Mouse (Mus musculus) MEL (cell line): Measurements from ENCODE around the gene Tekt4. TPM values are rescaled to one million over a fixed set of nuclear protein-coding genes. Genes with fewer than 3 reads are reported as not detected.

ENCODE experiments used
- DNase-seq: peaks from one replicate; pipeline ENCODE4 v3.0.0; 2011; ENCODE audit warnings: low read depth, low spot score
- H3K27ac ChIP-seq: 2 replicates; pipeline ENCODE4 v1.5.1; 2012; ENCODE audit warnings: low read depth, mild to moderate bottlenecking, control low read depth, low read length, moderate library complexity; ENCODE audit not compliant: control insufficient read depth
- H3K27me3 ChIP-seq, 2 experiments: fragments of 150-350 bp in 1 of 2; sonication (generic) in 1 of 2; 2 replicates each; pipeline ENCODE4 v1.6.1; 2012; ENCODE audit warnings: low read length in 2 of 2, mild to moderate bottlenecking in 2 of 2, improper control_type of control experiment in 1 of 2, moderate library complexity in 1 of 2; ENCODE audit not compliant: insufficient read depth in 2 of 2, control insufficient read depth in 1 of 2
- H3K36me3 ChIP-seq, 2 experiments: 2 replicates each; pipeline ENCODE4 v1.6.1; 2012 to 2014; ENCODE audit warnings: low read length in 2 of 2, improper control_type of control experiment in 1 of 2, inconsistent platforms in 1 of 2, mild to moderate bottlenecking in 1 of 2; ENCODE audit not compliant: insufficient read depth in 2 of 2, control insufficient read depth in 1 of 2
- H3K4me1 ChIP-seq, 2 experiments: fragments of 150-350 bp in 1 of 2; sonication (generic) in 1 of 2; 2 replicates each; pipeline ENCODE4 v1.6.1; 2012; ENCODE audit warnings: low read length in 2 of 2, improper control_type of control experiment in 1 of 2, mild to moderate bottlenecking in 1 of 2; ENCODE audit not compliant: insufficient read depth in 2 of 2, control insufficient read depth in 1 of 2
- H3K4me3 ChIP-seq, 2 experiments: fragments of 150-350 bp in 1 of 2; sonication (generic) in 1 of 2; 2 replicates each; pipeline ENCODE4 v1.5.1; 2012; ENCODE audit warnings: low read depth in 2 of 2, low read length in 2 of 2, mild to moderate bottlenecking in 2 of 2, moderate library complexity in 2 of 2, control low read depth in 1 of 2, improper control_type of control experiment in 1 of 2; ENCODE audit not compliant: control insufficient read depth in 1 of 2, insufficient read depth in 1 of 2
- H3K79me2 ChIP-seq: 2 replicates; pipeline ENCODE4 v1.6.1; 2012; ENCODE audit warnings: mild to moderate bottlenecking, low read length, moderate library complexity; ENCODE audit not compliant: control insufficient read depth, poor library complexity, insufficient read depth
- H3K9ac ChIP-seq: 2 replicates; pipeline ENCODE4 v1.6.1; 2012; ENCODE audit warnings: low read depth, mild to moderate bottlenecking, control low read depth, low read length, moderate library complexity; ENCODE audit not compliant: control insufficient read depth, poor library complexity, severe bottlenecking
- H3K9me3 ChIP-seq: fragments of 150-350 bp; sonication (generic); replicated peaks from 2 replicates; pipeline ENCODE4 v1.6.1; 2012; ENCODE audit warnings: mild to moderate bottlenecking, low read length, improper control_type of control experiment, moderate library complexity; ENCODE audit not compliant: insufficient read depth
- CHD1 ChIP-seq: IDR thresholded peaks from 2 replicates; pipeline ENCODE4 v1.6.1; 2012; ENCODE audit warnings: low read depth, mild to moderate bottlenecking, inconsistent platforms, low read length, improper control_type of control experiment
- CHD2 ChIP-seq: IDR thresholded peaks from 2 replicates; pipeline ENCODE4 v1.6.1; 2011; ENCODE audit warnings: low read length, improper control_type of control experiment
- CTCF ChIP-seq, 3 experiments: IDR thresholded peaks in 2 of 3; conservative IDR thresholded peaks in 1 of 3; 2 replicates each; pipeline ENCODE4 v1.5.1; 2011 to 2012; ENCODE audit warnings: low read length in 3 of 3, low read depth in 2 of 3, mild to moderate bottlenecking in 2 of 3, improper control_type of control experiment in 1 of 3, inconsistent platforms in 1 of 3, mixed read lengths in 1 of 3, moderate library complexity in 1 of 3; ENCODE audit not compliant: control insufficient read depth in 1 of 3, insufficient read depth in 1 of 3, poor library complexity in 1 of 3, severe bottlenecking in 1 of 3
- ELF1 ChIP-seq: IDR thresholded peaks from 2 replicates; pipeline ENCODE4 v1.6.1; 2014; ENCODE audit warnings: low read depth, mild to moderate bottlenecking, inconsistent platforms, low read length, improper control_type of control experiment, moderate library complexity
- ETS1 ChIP-seq: IDR thresholded peaks from 2 replicates; pipeline ENCODE4 v1.6.1; 2012; ENCODE audit warnings: low read depth, mild to moderate bottlenecking, inconsistent platforms, low read length, improper control_type of control experiment, moderate library complexity
- GABPA ChIP-seq: IDR thresholded peaks from 2 replicates; pipeline ENCODE4 v1.6.1; 2012; ENCODE audit warnings: low read depth, mild to moderate bottlenecking, inconsistent platforms, low read length, improper control_type of control experiment, moderate library complexity
- HCFC1 ChIP-seq: IDR thresholded peaks from 2 replicates; pipeline ENCODE4 v1.6.1; 2012; ENCODE audit warnings: low read depth, mild to moderate bottlenecking, inconsistent platforms, low read length, improper control_type of control experiment, moderate library complexity
- JUND ChIP-seq: IDR thresholded peaks from 2 replicates; pipeline ENCODE4 v1.6.1; 2011; ENCODE audit warnings: low read depth, mild to moderate bottlenecking, improper control_type of control experiment, low read length
- MAFK ChIP-seq: IDR thresholded peaks from 2 replicates; pipeline ENCODE4 v1.6.1; 2011; ENCODE audit warnings: low read depth, mild to moderate bottlenecking, low read length, improper control_type of control experiment, borderline replicate concordance
- MEF2A ChIP-seq: IDR thresholded peaks from 2 replicates; pipeline ENCODE4 v1.6.1; 2014; ENCODE audit warnings: low read depth, mild to moderate bottlenecking, inconsistent platforms, low read length, improper control_type of control experiment; ENCODE audit not compliant: poor library complexity, insufficient replicate concordance, severe bottlenecking; ENCODE audit errors: extremely low read depth
- MXI1 ChIP-seq: IDR thresholded peaks from 2 replicates; pipeline ENCODE4 v1.6.1; 2011; ENCODE audit warnings: mild to moderate bottlenecking, low read depth, low read length, improper control_type of control experiment
- MYB ChIP-seq: IDR thresholded peaks from 2 replicates; pipeline ENCODE4 v1.6.1; 2011; ENCODE audit warnings: mild to moderate bottlenecking, low read depth, low read length, improper control_type of control experiment
- MYC ChIP-seq: IDR thresholded peaks from 2 replicates; pipeline ENCODE4 v1.6.1; 2011; ENCODE audit warnings: low read depth, mild to moderate bottlenecking, low read length, improper control_type of control experiment, moderate library complexity
- NELFE ChIP-seq: IDR thresholded peaks from 2 replicates; pipeline ENCODE4 v1.6.1; 2011; ENCODE audit warnings: low read depth, low read length, improper control_type of control experiment
- NRF1 ChIP-seq: IDR thresholded peaks from 2 replicates; pipeline ENCODE4 v1.6.1; 2014; ENCODE audit warnings: low read depth, mild to moderate bottlenecking, inconsistent platforms, low read length, improper control_type of control experiment, moderate library complexity; ENCODE audit not compliant: poor library complexity, insufficient read depth, severe bottlenecking
- POLR2AphosphoS2 ChIP-seq: IDR thresholded peaks from 2 replicates; pipeline ENCODE4 v1.6.1; 2011; ENCODE audit warnings: low read length, improper control_type of control experiment
- SMC3 ChIP-seq: IDR thresholded peaks from 2 replicates; pipeline ENCODE4 v1.6.1; 2011; ENCODE audit warnings: low read depth, low read length, improper control_type of control experiment
- TAL1 ChIP-seq: IDR thresholded peaks from 2 replicates; pipeline ENCODE4 v1.6.1; 2012; ENCODE audit warnings: mild to moderate bottlenecking, inconsistent platforms, low read length, moderate library complexity, mixed read lengths
- TCF12 ChIP-seq: IDR thresholded peaks from 2 replicates; pipeline ENCODE4 v1.6.1; 2014; ENCODE audit warnings: low read depth, mild to moderate bottlenecking, inconsistent platforms, low read length, improper control_type of control experiment, moderate library complexity
- UBTF ChIP-seq: IDR thresholded peaks from 2 replicates; pipeline ENCODE4 v1.6.1; 2012; ENCODE audit warnings: low read depth, mild to moderate bottlenecking, inconsistent platforms, low read length, improper control_type of control experiment, moderate library complexity, borderline replicate concordance; ENCODE audit not compliant: insufficient read depth
- ZNF384 ChIP-seq: IDR thresholded peaks from 2 replicates; pipeline ENCODE4 v1.6.1; 2012; ENCODE audit warnings: low read depth, mild to moderate bottlenecking, inconsistent platforms, low read length, improper control_type of control experiment
- polyA plus RNA-seq, 2 experiments: library from polyadenylated mRNA; stranded (reverse) in 1 of 2; unstranded in 1 of 2; fragments of >175 nt in 1 of 2; fragments of >200 nt in 1 of 2; gene quantifications; 2 replicates each; pipeline versions ENCODE4 v1.2.1 to v1.2.4; 2012; ENCODE audit warnings: low replicate concordance in 2 of 2, low read depth in 1 of 2; ENCODE audit not compliant: insufficient read length in 2 of 2, insufficient read depth in 1 of 2, missing spikeins in 1 of 2
- total RNA-seq: library from RNA; depleted of rRNA; stranded (reverse); fragments of 300-350 nt; gene quantifications from 2 replicates; pipeline ENCODE4 v1.2.3, GENCODE M21; 2012; rRNA removed

Gene Tekt4
- total RNA-seq, result not detected in 2 replicates
- not detected for polyA plus RNA-seq

DNA sequence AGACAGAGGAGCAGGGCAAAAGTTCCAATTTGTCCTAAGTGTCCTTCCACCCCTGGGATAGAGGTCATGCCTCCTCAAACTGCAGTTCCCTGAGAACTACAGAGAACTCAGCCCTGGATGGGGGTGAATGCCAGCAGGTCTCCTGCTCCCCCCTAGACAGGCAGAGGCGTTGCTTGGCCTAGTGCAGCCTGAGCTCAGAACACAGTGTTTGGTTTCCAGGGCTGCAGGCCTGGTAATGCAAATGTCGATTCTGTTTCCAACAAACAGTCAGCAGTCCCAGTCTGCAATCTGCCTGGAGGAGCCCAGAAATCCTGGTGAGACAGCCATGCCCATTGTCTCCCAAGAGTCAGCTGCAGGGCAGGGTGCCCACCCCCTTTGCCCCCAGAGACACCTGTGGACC, at the start of gene Tekt4:
Gene Tekt4, plus strand, starts transcription at position 344 of the 400 bp plus-strand sequence.
- TF ChIP-seq JUND, result no peak
- no peak for TF ChIP-seq SMC3
- no peak for TF ChIP-seq MEF2A
- H3K79me2 ChIP-seq, result no peaks in the 10 kb centered on the region
- H3K9me3 ChIP-seq, result no peaks in the 10 kb centered on the region
- no peaks in the 10 kb centered on the region for H3K36me3 ChIP-seq
- DNase-seq, result no peak
- no peaks in the 10 kb centered on the region for H3K4me1 ChIP-seq
- H3K9ac ChIP-seq, result no peak within 1 kb of the TSS
- H3K27me3 ChIP-seq, result peaks cover 0 to 1% of the 10 kb centered on the region in 2 experiments; a peak in 1 of 4 replicates
- no peak within 1 kb of the TSS for H3K4me3 ChIP-seq
- H3K27ac ChIP-seq, result no peak within 1 kb of the TSS

DNA sequence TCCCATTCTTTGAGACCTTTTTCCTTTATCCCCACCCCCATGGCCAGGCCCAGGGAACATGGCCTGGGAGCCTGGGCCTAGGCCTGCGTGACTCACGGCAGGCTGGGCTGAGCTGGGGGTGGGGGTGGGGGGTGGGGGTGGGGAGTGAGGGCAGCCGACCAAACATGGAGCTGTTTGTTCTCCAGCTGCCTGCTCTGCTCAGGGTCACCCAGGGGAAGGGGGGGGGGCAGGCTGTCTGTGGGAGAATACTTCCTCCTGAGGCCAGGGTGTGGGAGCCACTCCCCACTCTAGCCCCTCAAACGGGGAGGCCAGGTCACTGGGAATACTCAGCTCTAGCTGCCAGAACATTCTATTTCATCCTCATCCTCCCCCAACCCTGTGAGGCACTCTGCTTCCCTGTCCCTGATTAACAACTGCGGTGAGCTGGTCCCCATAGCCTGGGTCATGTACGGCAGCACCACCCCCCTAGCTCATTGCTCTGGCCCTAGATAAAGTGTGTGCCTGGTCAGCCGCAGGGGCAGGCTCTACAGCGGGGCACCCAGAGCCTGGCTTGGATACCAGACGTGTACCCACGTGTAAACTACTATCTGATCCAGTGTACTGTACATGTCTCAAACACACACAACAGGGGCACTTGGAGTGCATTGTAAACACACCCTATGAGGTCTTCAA, 49.1 kb upstream of the Tekt4 start:
- H3K79me2 ChIP-seq, result no peaks in the 10 kb centered on the region
- no peak overlapping the region for H3K4me3 ChIP-seq
- no peak for TF ChIP-seq ZNF384
- no peak for TF ChIP-seq MYC
- TF ChIP-seq CTCF (IDR thresholded peaks at IDR 0.05 in 2 of 3, conservative IDR thresholded peaks at IDR 0.05 in 1 of 3; ENCODE audit: control insufficient read depth in 1 of 3, insufficient read depth in 1 of 3, low read depth in 2 of 3, low read length in 3 of 3, poor library complexity in 1 of 3, severe bottlenecking in 1 of 3), result no peak
- TF ChIP-seq GABPA, result no peak
- TF ChIP-seq UBTF, result no peak
- H3K4me1 ChIP-seq, result no peaks in the 10 kb centered on the region
- no peak for DNase-seq
- no peak overlapping the region for H3K27ac ChIP-seq
- H3K27me3 ChIP-seq, result no peaks in the 10 kb centered on the region
- H3K9ac ChIP-seq, result no peak overlapping the region
- no peaks in the 10 kb centered on the region for H3K36me3 ChIP-seq
- H3K9me3 ChIP-seq, result no peaks in the 10 kb centered on the region

DNA sequence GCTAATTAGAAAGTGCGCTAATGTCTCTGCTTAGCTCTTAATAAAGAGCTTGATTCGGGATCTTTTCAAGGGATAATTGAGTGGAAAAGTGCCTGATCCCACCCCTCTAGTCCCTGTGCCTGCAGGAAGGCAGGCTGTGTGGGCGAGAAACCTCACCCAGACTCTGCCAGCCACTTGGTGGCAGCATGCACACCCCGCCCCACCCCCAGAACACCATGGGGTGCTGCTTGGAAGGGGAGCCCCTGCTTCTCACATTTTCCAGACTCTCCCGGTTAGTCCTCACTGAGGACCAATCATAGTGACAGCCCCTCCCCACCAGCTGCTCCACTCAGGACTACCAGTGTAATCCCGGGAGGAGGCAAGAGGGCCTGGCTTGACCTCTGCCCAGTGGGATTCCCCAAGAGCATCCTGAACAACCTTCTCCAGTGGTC, 48.4 kb upstream of the Tekt4 start:
- H3K9ac ChIP-seq, result no peak overlapping the region
- H3K9me3 ChIP-seq, result no peaks in the 10 kb centered on the region

More for the DNA sequence above, 48.4 kb upstream of the Tekt4 start:
- H3K27me3 ChIP-seq, result no peaks in the 10 kb centered on the region
- TF ChIP-seq CHD1 (no peak), JUND (no peak), ETS1 (no peak), HCFC1 (no peak), TCF12 (no peak), ZNF384 (no peak), CTCF (IDR thresholded peaks at IDR 0.05 in 2 of 3, conservative IDR thresholded peaks at IDR 0.05 in 1 of 3; ENCODE audit: control insufficient read depth in 1 of 3, insufficient read depth in 1 of 3, low read depth in 2 of 3, low read length in 3 of 3, poor library complexity in 1 of 3, severe bottlenecking in 1 of 3) (no peak), UBTF (no peak), POLR2AphosphoS2 (no peak), NRF1 (no peak), TAL1 (no peak), ELF1 (no peak), MEF2A (no peak), CHD2 (no peak), MYB (no peak), MAFK (no peak), MXI1 (no peak), MYC (no peak), SMC3 (no peak), NELFE (no peak)
- TF ChIP-seq, all 39 proteins: peak for 0
- DNase-seq, result no peak
- no peaks in the 10 kb centered on the region for H3K4me1 ChIP-seq
- H3K27ac ChIP-seq, result no peak overlapping the region
- H3K4me3 ChIP-seq, result no peak overlapping the region
- H3K36me3 ChIP-seq, result no peaks in the 10 kb centered on the region
- H3K79me2 ChIP-seq, result no peaks in the 10 kb centered on the region
